Mouse (Mus musculus): ENCODE measurements around the gene Slc19a1.

Gene Slc19a1

DNA sequence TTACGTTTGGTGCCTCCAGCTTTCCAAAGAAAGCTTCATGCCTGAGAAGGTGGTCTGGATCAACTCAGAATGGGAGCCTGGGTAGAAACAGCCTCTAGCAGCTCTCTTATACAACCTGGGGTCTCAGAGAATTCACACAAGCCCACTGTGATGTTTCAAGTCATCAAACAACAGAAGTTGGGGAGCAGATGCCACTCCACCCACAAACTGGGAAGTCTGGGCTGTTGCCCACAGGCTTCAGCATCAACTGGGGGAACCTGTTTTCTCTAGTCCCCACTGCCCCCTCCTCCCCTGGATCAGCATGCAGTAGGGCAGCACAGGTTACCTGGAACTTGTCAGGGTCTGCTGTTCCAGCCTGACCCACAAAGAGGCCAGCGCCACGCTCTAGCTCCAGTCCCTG lies 63.6 kb downstream of the Slc19a1 start:
- CTCF ChIA-PET = no interaction called here

- CTCF ChIA-PET = no interaction called here
Observed at GRCm38 (mm10) chr10:77097006-77097889, 65.2 kb downstream of the Slc19a1 start.

- CTCF ChIA-PET = no interaction called here
Observed at GRCm38 (mm10) chr10:77097890-77098200, 65.8 kb downstream of the Slc19a1 start.

- CTCF ChIA-PET = no interaction called here
Observed at GRCm38 (mm10) chr10:77098619-77099018, 66.6 kb downstream of the Slc19a1 start.

DNA sequence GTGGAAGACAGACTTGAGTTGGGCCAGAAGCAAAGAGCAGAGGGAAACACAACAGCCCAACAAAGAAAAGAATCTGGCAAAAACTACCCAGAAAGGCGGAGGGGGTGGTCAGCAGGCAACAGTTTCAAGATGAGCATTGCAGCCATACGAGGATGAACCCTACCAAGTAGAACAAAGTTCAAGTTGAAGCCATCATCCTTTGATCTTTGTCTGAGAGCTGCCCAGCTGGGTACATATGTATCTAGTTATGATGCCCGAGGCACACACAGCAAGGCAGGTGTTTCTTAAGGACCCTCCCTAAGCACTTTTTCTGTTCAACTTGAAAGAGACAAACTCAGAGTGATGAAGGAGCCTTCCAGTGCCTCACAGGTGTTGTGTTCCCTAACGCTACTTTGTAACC lies 67.7 kb downstream of the Slc19a1 start:
- CTCF ChIA-PET = no interaction called here

- CTCF ChIA-PET = no interaction called here
Observed at GRCm38 (mm10) chr10:77103689-77104088, 71.6 kb downstream of the Slc19a1 start.

GRCm38 (mm10) chr10:77104327-77104726 lies 72.3 kb downstream of the Slc19a1 start:
- CTCF ChIA-PET = no interaction called here

DNA sequence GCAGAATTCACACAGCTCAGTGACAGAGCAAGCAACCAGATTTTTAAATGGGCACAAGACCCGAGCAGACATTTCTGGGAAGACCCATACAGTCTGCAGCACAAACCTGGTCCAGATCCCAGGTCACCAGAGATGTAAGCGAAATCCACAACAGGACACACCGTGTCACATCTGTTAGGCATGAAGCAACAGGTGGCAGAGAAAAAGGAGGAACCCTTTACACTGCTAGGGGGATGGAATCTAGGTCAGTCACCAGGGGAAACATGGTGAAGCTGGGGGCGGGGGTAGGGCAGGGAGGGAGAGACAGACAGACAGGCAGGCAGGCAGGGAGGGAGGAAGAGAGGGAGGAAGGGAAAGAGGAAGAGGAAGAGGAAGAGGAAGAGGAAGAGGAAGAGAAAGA lies 76.1 kb downstream of the Slc19a1 start:
- CTCF ChIA-PET = no interaction called here

- CTCF ChIA-PET = no interaction called here
Observed at GRCm38 (mm10) chr10:77110010-77110409, 78.0 kb downstream of the Slc19a1 start.
